Mouse (Mus musculus): ENCODE measurements at regions not wholly inside any gene's neighbourhood (a gene's known extent, or its start where the extent isn't known, plus 50 kb on each side); places are given as distances from the start of the nearest gene placed in this dataset.

GRCm38 (mm10) chr12:99097618-99098066 is 177.3 kb downstream of the Ttc8 start:
- no peak for DNase-seq

DNA sequence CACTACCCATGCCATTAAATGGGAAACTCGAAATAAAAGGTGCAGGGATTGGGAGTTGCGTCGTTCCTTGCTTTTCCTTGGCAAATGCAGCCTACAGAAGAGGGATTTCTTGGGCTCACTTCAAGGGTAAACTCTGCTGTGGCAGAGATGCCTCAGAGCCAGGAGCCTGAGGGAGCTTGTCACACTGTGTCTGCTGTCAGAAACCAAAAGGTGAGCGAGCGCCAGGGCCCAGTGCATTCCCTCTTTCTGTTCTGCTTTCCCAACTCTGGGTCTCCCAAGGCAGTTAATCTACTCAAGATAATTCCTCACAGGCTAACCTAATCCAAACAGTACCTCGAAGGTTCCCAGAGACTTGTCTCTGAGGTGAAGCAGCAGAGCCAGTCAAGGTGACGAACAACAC is 179.5 kb downstream of the Ttc8 start:
- DNase-seq: no peak

- no peak for DNase-seq
Measured at GRCm38 (mm10) chr12:99108616-99109015, 188.2 kb downstream of the Ttc8 start.

- DNase-seq: no peak
Measured at GRCm38 (mm10) chr12:99113781-99114180, 193.4 kb downstream of the Ttc8 start.

DNA sequence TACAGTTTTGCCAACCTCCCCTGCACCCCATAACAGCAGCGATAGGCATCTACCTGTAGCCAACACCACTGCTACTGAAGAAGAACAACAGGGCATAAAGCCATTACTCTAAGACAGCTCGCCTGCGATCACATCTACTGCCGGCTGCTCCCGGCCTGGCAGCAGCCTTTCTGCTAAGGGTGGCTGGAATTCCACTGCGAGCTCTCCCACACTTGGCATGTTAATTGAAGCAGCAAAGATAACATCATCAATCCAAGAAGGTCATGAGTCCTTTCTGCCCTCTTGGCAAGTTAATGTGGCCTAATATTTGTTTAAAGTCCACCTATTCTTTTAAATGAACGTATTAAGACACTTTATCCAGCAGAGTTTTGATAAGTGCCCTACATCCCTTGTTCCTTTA is 196.1 kb downstream of the Ttc8 start:
- DNase-seq: no peak

GRCm38 (mm10) chr12:99118381-99119115 is 198.2 kb downstream of the Ttc8 start:
- DNase-seq: no peak

- no peak for DNase-seq
Measured at GRCm38 (mm10) chr12:99119966-99120365, 199.6 kb downstream of the Ttc8 start.

GRCm38 (mm10) chr12:99123611-99124495 is 203.5 kb downstream of the Ttc8 start:
- DNase-seq: peak; percentile 28

GRCm38 (mm10) chr12:99126129-99126528 is 205.8 kb downstream of the Ttc8 start:
- DNase-seq: no peak
